In the genomic region with DNA sequence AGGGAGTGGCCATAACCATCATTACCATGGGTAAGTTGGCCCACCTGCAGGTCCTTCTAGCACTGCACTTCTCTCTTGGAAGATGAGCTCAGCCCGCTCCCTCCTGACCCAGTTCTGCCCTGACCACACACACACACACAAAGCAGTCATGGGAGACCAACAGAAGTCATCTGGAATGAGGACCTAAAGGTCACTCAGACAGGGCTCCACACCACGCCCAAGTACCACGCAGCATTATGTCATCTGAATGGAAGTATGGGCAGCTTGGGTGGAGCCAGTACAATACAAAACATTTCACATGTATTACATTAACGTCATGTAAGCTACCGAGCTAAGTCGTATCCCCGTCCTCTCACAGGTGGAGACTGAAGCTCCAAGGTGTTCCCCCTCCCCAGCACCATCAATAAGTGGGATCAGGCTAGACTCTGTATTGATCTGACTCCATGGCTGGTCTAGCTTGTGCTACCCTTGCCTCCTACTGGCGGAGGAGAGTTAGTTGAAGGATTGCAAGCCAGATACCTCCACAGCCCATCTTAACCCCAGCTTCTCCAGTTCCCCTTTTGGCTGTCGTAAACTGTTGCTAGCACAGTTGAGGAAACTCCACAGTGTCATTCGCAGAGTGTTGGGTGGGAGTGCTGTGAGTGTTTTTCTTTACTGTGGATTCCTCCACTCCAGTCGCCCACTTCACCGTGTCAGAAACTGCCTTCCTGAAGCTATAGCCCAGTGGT, we compare ENCODE assay signal across 11 mouse cellular contexts. TPM values are rescaled to one million over a fixed set of nuclear protein-coding genes. Genes with fewer than 3 reads are reported as not detected.
DNase-seq lines count a peak whose midpoint lies in the region; ATAC-seq lines count a peak whose summit lies in the region.
"Had no signal": no experiment of that assay in that cellular context is flagged by ENCODE, and none has a peak within 500 bp of the region (broad histone marks: within the 10 kb centered on the region; RNA-seq: fewer than 3 reads in every experiment).

No protein-coding gene starts in this region.

- WGBS in kidney, embryonic 16.5 days, result 88% methylated on average over 12 of the region's 12 CpGs
- WGBS in limb, embryonic 15.5 days, result 85% methylated on average over 12 of the region's 12 CpGs
- WGBS in forebrain, embryonic 16.5 days, result 90% methylated on average over 12 of the region's 12 CpGs

- H3K4me3 ChIP-seq in kidney, embryonic 16.5 days (ENCODE audit: low read length), result no peak overlapping the region
- no peak overlapping the region for H3K4me3 ChIP-seq in limb, embryonic 15.5 days
- no peak overlapping the region for H3K4me3 ChIP-seq in forebrain, embryonic 16.5 days (replicated peaks; ENCODE audit: low read length)

- H3K27me3 ChIP-seq in kidney, embryonic 16.5 days (ENCODE audit: insufficient read depth, low read length), result no peaks in the 10 kb centered on the region
- no peaks in the 10 kb centered on the region for H3K27me3 ChIP-seq in limb, embryonic 15.5 days
- H3K27me3 ChIP-seq in forebrain, embryonic 16.5 days (replicated peaks; ENCODE audit: control insufficient read depth, insufficient read depth, low read length), result no peaks in the 10 kb centered on the region

- no peaks in the 10 kb centered on the region for H3K9me3 ChIP-seq in kidney, embryonic 16.5 days (ENCODE audit: low read length)
- H3K9me3 ChIP-seq in limb, embryonic 15.5 days, result no peaks in the 10 kb centered on the region
- H3K9me3 ChIP-seq in forebrain, embryonic 16.5 days (ENCODE audit: control insufficient read depth, low read length), result no peaks in the 10 kb centered on the region

- no peak for DNase-seq in kidney, postnatal 25 days
- no peak for DNase-seq in cerebellum, adult 8-10 months
- DNase-seq: adrenal gland, adult 2 months; cerebellum, adult 2 months; kidney, postnatal 36 days; spleen, adult 18-20 months had no signal

- H3K4me2 ChIP-seq in kidney, embryonic 16.5 days (replicated peaks; ENCODE audit: low read depth, low read length), result no peak overlapping the region
- H3K4me2 ChIP-seq in limb, embryonic 15.5 days, result no peak overlapping the region
- H3K4me2 ChIP-seq in forebrain, embryonic 16.5 days (ENCODE audit: low read length), result no peak overlapping the region

- H3K4me1 ChIP-seq in kidney, embryonic 16.5 days (ENCODE audit: insufficient read depth, low read length), result peaks cover 55% of the 10 kb centered on the region
- H3K4me1 ChIP-seq in limb, embryonic 15.5 days, result peaks cover 65% of the 10 kb centered on the region
- H3K4me1 ChIP-seq in forebrain, embryonic 16.5 days (replicated peaks; ENCODE audit: control insufficient read depth, insufficient read depth, low read length), result no peaks in the 10 kb centered on the region

- no peaks in the 10 kb centered on the region for H3K36me3 ChIP-seq in kidney, embryonic 16.5 days (ENCODE audit: insufficient read depth, low read length)
- no peaks in the 10 kb centered on the region for H3K36me3 ChIP-seq in limb, embryonic 15.5 days
- no peaks in the 10 kb centered on the region for H3K36me3 ChIP-seq in forebrain, embryonic 16.5 days (ENCODE audit: control insufficient read depth, insufficient read depth)

- no peak overlapping the region for H3K9ac ChIP-seq in kidney, embryonic 16.5 days (replicated peaks; ENCODE audit: low read length)
- H3K9ac ChIP-seq in limb, embryonic 15.5 days, result no peak overlapping the region
- no peak overlapping the region for H3K9ac ChIP-seq in forebrain, embryonic 16.5 days (replicated peaks; ENCODE audit: low read depth, low read length)

- ATAC-seq in kidney, embryonic 16.5 days (ENCODE audit: low FRiP score, low TSS enrichment), result no peak
- ATAC-seq in granulocyte monocyte progenitor cell, adult 5-6 weeks (replicated peaks; ENCODE audit: poor library complexity, severe bottlenecking), result peak; percentile 58
- no peak for ATAC-seq in limb, embryonic 15.5 days (ENCODE audit: insufficient number of reproducible peaks, low FRiP score, low TSS enrichment, low read depth)
- ATAC-seq in neutrophil, adult 5-6 weeks (ENCODE audit: extremely low read depth, insufficient number of reproducible peaks, low FRiP score, poor library complexity, severe bottlenecking), result peak; percentile 46
- ATAC-seq in forebrain, embryonic 16.5 days, result no peak

- H3K27ac ChIP-seq in kidney, embryonic 16.5 days (ENCODE audit: low read length), result peak overlapping the region; percentile 79
- peak overlapping the region; percentile 85 for H3K27ac ChIP-seq in limb, embryonic 15.5 days
- no peak overlapping the region for H3K27ac ChIP-seq in forebrain, embryonic 16.5 days (ENCODE audit: low read length)

RNA-seq across cellular contexts. Expression of gene Ubtd1, which starts 19.9 kb away (rescaled TPM):
- polyA plus RNA-seq in kidney, embryonic 16.5 days (2015; fragmentation: Nextera tagmentation; extraction: Ambion mirVana), result 35.9 and 37.8 TPM in 2 replicates
- 25.4 and 38.5 TPM in 2 replicates for total RNA-seq in granulocyte monocyte progenitor cell, adult 5-6 weeks (2014; fragmentation: Nextera tagmentation)
- total RNA-seq in granulocyte monocyte progenitor cell, adult 5-6 weeks (2017), result 6.4 and 9.5 TPM in 2 replicates
- polyA plus RNA-seq in limb, embryonic 15.5 days (2015; fragmentation: Nextera tagmentation; extraction: Ambion mirVana), result 28.1 and 30.8 TPM in 2 replicates
- total RNA-seq in neutrophil, adult 5-6 weeks (2017), result 8.6 and 11.9 TPM in 2 replicates
- polyA plus RNA-seq in forebrain, embryonic 16.5 days (2015; fragmentation: Nextera tagmentation; extraction: Ambion mirVana), result 8.0 and 8.7 TPM in 2 replicates

RNA-seq across cellular contexts. Expression of gene Mms19, which starts 20.5 kb away (rescaled TPM):
- 41.1 and 45.6 TPM in 2 replicates for polyA plus RNA-seq in kidney, embryonic 16.5 days (2015; fragmentation: Nextera tagmentation; extraction: Ambion mirVana)
- total RNA-seq in granulocyte monocyte progenitor cell, adult 5-6 weeks (2014; fragmentation: Nextera tagmentation), result 56.9 and 59.4 TPM in 2 replicates
- 36.2 and 37.4 TPM in 2 replicates for total RNA-seq in granulocyte monocyte progenitor cell, adult 5-6 weeks (2017)
- polyA plus RNA-seq in limb, embryonic 15.5 days (2015; fragmentation: Nextera tagmentation; extraction: Ambion mirVana), result 28.5 and 29.1 TPM in 2 replicates
- total RNA-seq in neutrophil, adult 5-6 weeks (2017), result 29.8 and 45.2 TPM in 2 replicates
- polyA plus RNA-seq in forebrain, embryonic 16.5 days (2015; fragmentation: Nextera tagmentation; extraction: Ambion mirVana), result 35.0 and 39.4 TPM in 2 replicates

RNA-seq across cellular contexts. Expression of gene Ankrd2, which starts 34.4 kb away (rescaled TPM):
- not detected in 2 replicates for polyA plus RNA-seq in kidney, embryonic 16.5 days (2015; fragmentation: Nextera tagmentation; extraction: Ambion mirVana)
- not detected in 2 replicates for total RNA-seq in granulocyte monocyte progenitor cell, adult 5-6 weeks (2014; fragmentation: Nextera tagmentation)
- total RNA-seq in granulocyte monocyte progenitor cell, adult 5-6 weeks (2017), result not detected in 2 replicates
- 0.72 and 3.0 TPM in 2 replicates for polyA plus RNA-seq in limb, embryonic 15.5 days (2015; fragmentation: Nextera tagmentation; extraction: Ambion mirVana)
- not detected in 2 replicates for total RNA-seq in neutrophil, adult 5-6 weeks (2017)
- 0.30 and 0.51 TPM in 2 replicates for polyA plus RNA-seq in forebrain, embryonic 16.5 days (2015; fragmentation: Nextera tagmentation; extraction: Ambion mirVana)

RNA-seq across cellular contexts. Expression of gene Hoga1, which starts 44.0 kb away (rescaled TPM):
- 30.4 and 35.0 TPM in 2 replicates for polyA plus RNA-seq in kidney, embryonic 16.5 days (2015; fragmentation: Nextera tagmentation; extraction: Ambion mirVana)
- not detected in 2 replicates for total RNA-seq in granulocyte monocyte progenitor cell, adult 5-6 weeks (2014; fragmentation: Nextera tagmentation)
- total RNA-seq in granulocyte monocyte progenitor cell, adult 5-6 weeks (2017), result not detected in 2 replicates
- 1.0 and 1.8 TPM in 2 replicates for polyA plus RNA-seq in limb, embryonic 15.5 days (2015; fragmentation: Nextera tagmentation; extraction: Ambion mirVana)
- total RNA-seq in neutrophil, adult 5-6 weeks (2017), result not detected in 2 replicates
- polyA plus RNA-seq in forebrain, embryonic 16.5 days (2015; fragmentation: Nextera tagmentation; extraction: Ambion mirVana), result 0.66 and 0.82 TPM in 2 replicates

RNA-seq across cellular contexts. Expression of gene 4933411K16Rik, which starts 50.6 kb away (rescaled TPM):
- polyA plus RNA-seq in kidney, embryonic 16.5 days (2015; fragmentation: Nextera tagmentation; extraction: Ambion mirVana), result 0.60 and 0.71 TPM in 2 replicates
- total RNA-seq in granulocyte monocyte progenitor cell, adult 5-6 weeks (2014; fragmentation: Nextera tagmentation), result not detected in 2 replicates
- total RNA-seq in granulocyte monocyte progenitor cell, adult 5-6 weeks (2017), result not detected in 2 replicates
- polyA plus RNA-seq in limb, embryonic 15.5 days (2015; fragmentation: Nextera tagmentation; extraction: Ambion mirVana), result not detected in 2 replicates
- not detected in 2 replicates for total RNA-seq in neutrophil, adult 5-6 weeks (2017)
- polyA plus RNA-seq in forebrain, embryonic 16.5 days (2015; fragmentation: Nextera tagmentation; extraction: Ambion mirVana), result not detected in 2 replicates

Comparison
In these comparisons a context has a peak if more than half of its experiments do, and no peak if none do; other contexts are left out.
1. ATAC-seq: peak in granulocyte monocyte progenitor cell, adult 5-6 weeks (single experiment) and neutrophil, adult 5-6 weeks (single experiment); none in kidney, embryonic 16.5 days (single experiment), limb, embryonic 15.5 days (single experiment) and forebrain, embryonic 16.5 days (single experiment).